Mouse (Mus musculus) megakaryocyte, embryonic 14.5 days (primary cell): ENCODE data around the gene Clstn1.

Experiments used
- FLI1 ChIP-seq: IDR thresholded peaks from 2 replicates; pipeline ENCODE4 v1.6.1; 2012; ENCODE audit warnings: low read length, inconsistent platforms, mixed read lengths
- GATA1 ChIP-seq: IDR thresholded peaks from 3 replicates; pipeline ENCODE4 v1.6.1; 2012; ENCODE audit warnings: mixed read lengths, low read length, inconsistent platforms, borderline replicate concordance

GRCm38 (mm10) chr4:149556111-149556510 lies 30.2 kb upstream of the Clstn1 start:
- TF ChIP-seq GATA1 (no peak), FLI1 (no peak)
